Mouse (Mus musculus) hindbrain, embryonic 12.5 days (tissue): ENCODE measurements around the gene Polr3f. TPM values are rescaled to one million over a fixed set of nuclear protein-coding genes. Genes with fewer than 3 reads are reported as not detected.
A peak's percentile ranks its signal among the peaks of the same experiment; 100 is the strongest.

ENCODE experiments used
- ATAC-seq: fragments of 200-750 bp; cut with Nextera tagmentation; 2 replicates; pipeline ENCODE4 v1.8.0; 2017; ENCODE audit warnings: moderate TSS enrichment; ENCODE audit not compliant: low FRiP score
- H3K27ac ChIP-seq: fragments of 300-500 bp; sonication (generic); 2 replicates; pipeline ENCODE4 v1.5.1; 2016; ENCODE audit warnings: mild to moderate bottlenecking
- H3K27me3 ChIP-seq: fragments of 300-500 bp; sonication (generic); 2 replicates; pipeline ENCODE4 v1.6.1; 2016; ENCODE audit warnings: mild to moderate bottlenecking
- H3K36me3 ChIP-seq: fragments of 300-500 bp; sonication (generic); 2 replicates; pipeline ENCODE4 v1.6.1; 2016; ENCODE audit warnings: mild to moderate bottlenecking
- H3K4me1 ChIP-seq: fragments of 300-500 bp; sonication (generic); 2 replicates; pipeline ENCODE4 v1.6.1; 2016
- H3K4me2 ChIP-seq: fragments of 300-500 bp; sonication (generic); replicated peaks from 2 replicates; pipeline ENCODE4 v1.6.1; 2016; ENCODE audit warnings: mild to moderate bottlenecking
- H3K4me3 ChIP-seq: fragments of 300-500 bp; sonication (generic); 2 replicates; pipeline ENCODE4 v1.5.1; 2016; ENCODE audit warnings: mild to moderate bottlenecking
- H3K9ac ChIP-seq: fragments of 300-500 bp; sonication (generic); 2 replicates; pipeline ENCODE4 v1.6.1; 2016; ENCODE audit warnings: mild to moderate bottlenecking, moderate library complexity
- H3K9me3 ChIP-seq: fragments of 300-500 bp; sonication (generic); replicated peaks from 2 replicates; pipeline ENCODE4 v1.6.1; 2016; ENCODE audit warnings: mild to moderate bottlenecking
- WGBS: fragments of 180-500 bp; shearing (Covaris S2); methylation state at CpG from one replicate; pipeline ENCODE4 v1.1.7; 2016; 5-methylcytosine and 5-hydroxymethylcytosine counted together
- polyA plus RNA-seq: library from polyadenylated mRNA; unstranded; fragments of >200 nt; fragmentation: Nextera tagmentation; extraction: Ambion mirVana; gene quantifications from 2 replicates; pipeline ENCODE4 v1.2.1, GENCODE M21; 2016

The Polr3f gene
- polyA plus RNA-seq, 1 experiment from 2014 or later = 38.5 TPM

DNA sequence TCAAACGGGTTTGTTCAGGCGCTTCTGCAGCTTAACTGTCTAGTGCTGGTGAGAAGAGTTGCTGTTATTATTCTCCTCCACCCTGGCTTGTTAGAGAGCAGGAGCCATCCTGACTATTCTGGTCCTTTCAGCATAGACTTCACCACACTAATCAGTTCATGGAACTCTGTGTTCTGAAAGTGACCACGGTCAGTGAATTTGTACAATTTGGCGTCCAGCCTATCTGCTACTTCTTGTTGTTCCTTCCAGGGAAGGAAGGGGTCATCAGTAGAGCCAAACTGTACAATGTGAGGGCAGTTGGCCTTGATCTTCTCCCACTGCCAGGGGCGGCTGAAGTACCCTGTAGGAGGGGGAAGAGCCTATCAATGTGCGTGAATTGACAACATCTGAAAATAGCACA lies 16.2 kb downstream of the Polr3f start:
- no peaks in the 10 kb centered on the region for H3K27me3 ChIP-seq
- no peak overlapping the region for H3K27ac ChIP-seq
- H3K9me3 ChIP-seq = no peaks in the 10 kb centered on the region
- no peak overlapping the region for H3K9ac ChIP-seq
- no peak for ATAC-seq
- 96% methylated on average over 6 of the region's 6 CpGs for WGBS
- H3K4me1 ChIP-seq = no peaks in the 10 kb centered on the region
- no peak overlapping the region for H3K4me2 ChIP-seq
- H3K4me3 ChIP-seq = no peak overlapping the region
- H3K36me3 ChIP-seq = peaks cover 77% of the 10 kb centered on the region

DNA sequence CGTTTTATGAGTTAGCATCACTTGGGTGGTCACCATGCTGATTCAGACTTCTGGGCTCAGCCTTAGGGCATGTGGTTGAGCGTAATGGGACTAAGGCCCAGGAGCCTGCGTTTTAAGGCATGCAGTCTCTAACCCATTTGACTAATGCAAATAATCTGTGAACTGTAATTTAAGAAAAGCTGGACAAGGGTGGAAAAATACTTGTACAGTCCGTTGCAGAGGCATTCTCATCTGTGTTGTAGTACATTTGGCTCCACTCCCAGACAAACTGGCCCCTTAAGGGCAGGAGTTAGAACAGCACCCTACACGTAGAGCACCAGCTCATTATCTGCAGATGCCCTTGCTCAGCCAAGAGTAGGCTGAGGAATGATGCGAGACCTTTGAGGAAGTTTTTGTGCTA lies 17.1 kb downstream of the Polr3f start:
- no peaks in the 10 kb centered on the region for H3K27me3 ChIP-seq

DNA sequence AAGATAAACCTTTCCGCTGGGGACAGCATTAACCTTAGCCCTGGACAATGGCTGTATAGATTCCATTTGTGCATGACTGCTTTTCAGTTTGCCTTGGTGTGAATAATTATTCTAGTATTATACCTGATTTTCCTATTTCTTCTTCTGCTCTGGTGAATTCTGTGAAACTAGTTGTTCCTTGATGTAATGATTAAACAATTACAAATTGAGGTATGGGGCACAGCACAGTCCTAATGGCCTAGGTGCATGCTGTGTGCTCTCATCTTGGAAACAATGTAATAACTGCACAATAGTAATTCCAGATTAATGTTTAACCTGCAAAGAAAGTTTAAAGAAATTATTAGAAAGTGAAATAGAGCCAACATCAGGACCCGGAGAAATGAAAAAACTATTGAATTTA lies 17.5 kb downstream of the Polr3f start:
- Histone ChIP-seq H3K9ac (no peak overlapping the region), H3K9me3 (no peaks in the 10 kb centered on the region), H3K36me3 (peaks cover 63% of the 10 kb centered on the region), H3K27ac (no peak overlapping the region), H3K4me1 (peaks cover 8% of the 10 kb centered on the region), H3K27me3 (no peaks in the 10 kb centered on the region), H3K4me3 (no peak overlapping the region), H3K4me2 (no peak overlapping the region)
- 94% methylated on average over 2 of the region's 2 CpGs for WGBS
- ATAC-seq = no peak

More for the DNA sequence above, 17.1 kb downstream of the Polr3f start:
- Histone ChIP-seq H3K4me2 (no peak overlapping the region), H3K27ac (no peak overlapping the region), H3K4me3 (no peak overlapping the region), H3K9me3 (no peaks in the 10 kb centered on the region), H3K36me3 (peaks cover 68% of the 10 kb centered on the region), H3K4me1 (peaks cover 5% of the 10 kb centered on the region), H3K9ac (no peak overlapping the region)
- no peak for ATAC-seq
- WGBS = 90% methylated on average over 6 of the region's 6 CpGs

- Histone ChIP-seq H3K4me1 (peaks cover 9% of the 10 kb centered on the region), H3K9ac (no peak overlapping the region), H3K27ac (no peak overlapping the region), H3K9me3 (no peaks in the 10 kb centered on the region), H3K4me2 (no peak overlapping the region), H3K27me3 (no peaks in the 10 kb centered on the region), H3K4me3 (no peak overlapping the region), H3K36me3 (peaks cover 59% of the 10 kb centered on the region)
- 71% methylated on average over 1 of the region's 1 CpGs for WGBS
- no peak for ATAC-seq
Measured at GRCm38 (mm10) chr2:144545481-144545880, 18.0 kb downstream of the Polr3f start.

- Histone ChIP-seq H3K27me3 (no peaks in the 10 kb centered on the region), H3K4me3 (no peak overlapping the region), H3K36me3 (peaks cover 46% of the 10 kb centered on the region), H3K27ac (no peak overlapping the region), H3K4me1 (peaks cover 9% of the 10 kb centered on the region), H3K9ac (no peak overlapping the region), H3K9me3 (no peaks in the 10 kb centered on the region), H3K4me2 (no peak overlapping the region)
- WGBS = 84% methylated on average over 4 of the region's 4 CpGs
- no peak for ATAC-seq
Measured at GRCm38 (mm10) chr2:144547559-144547958, 20.0 kb downstream of the Polr3f start.

DNA sequence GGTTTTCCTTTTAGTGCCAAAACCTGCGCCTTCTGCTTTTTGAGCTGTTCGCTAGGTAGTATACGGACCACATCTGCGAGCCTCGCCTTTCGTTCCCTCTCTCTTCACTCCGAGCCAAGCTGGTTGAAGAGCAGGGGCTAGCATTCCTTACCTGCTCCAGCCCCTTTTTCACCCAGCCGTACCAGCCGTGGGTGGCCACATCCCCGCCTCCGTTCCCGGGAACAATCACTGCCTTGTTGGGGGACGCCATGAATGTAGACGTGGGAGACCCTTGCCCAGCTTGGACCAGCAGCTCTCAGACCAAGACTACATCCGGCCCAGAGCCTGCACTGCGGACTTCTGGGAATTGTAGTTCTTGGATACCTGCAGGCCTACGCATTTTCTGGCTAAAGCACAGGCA lies 23.0 kb downstream of the Polr3f start, which contains the start of gene Rbbp9:
Gene Rbbp9, minus strand, starts transcription at position 341 of the 400 bp plus-strand sequence.
- Histone ChIP-seq H3K4me3 (peak within 1 kb of the TSS; percentile 74), H3K9ac (peak within 1 kb of the TSS; percentile 89), H3K27ac (peak within 1 kb of the TSS; percentile 86), H3K27me3 (no peaks in the 10 kb centered on the region), H3K9me3 (no peaks in the 10 kb centered on the region), H3K4me1 (peaks cover 12% of the 10 kb centered on the region), H3K36me3 (peaks cover 21% of the 10 kb centered on the region), H3K4me2 (peak within 1 kb of the TSS; percentile 60)
- under 1% methylated on average over 17 of the region's 17 CpGs for WGBS
- peak; percentile 97 for ATAC-seq

DNA sequence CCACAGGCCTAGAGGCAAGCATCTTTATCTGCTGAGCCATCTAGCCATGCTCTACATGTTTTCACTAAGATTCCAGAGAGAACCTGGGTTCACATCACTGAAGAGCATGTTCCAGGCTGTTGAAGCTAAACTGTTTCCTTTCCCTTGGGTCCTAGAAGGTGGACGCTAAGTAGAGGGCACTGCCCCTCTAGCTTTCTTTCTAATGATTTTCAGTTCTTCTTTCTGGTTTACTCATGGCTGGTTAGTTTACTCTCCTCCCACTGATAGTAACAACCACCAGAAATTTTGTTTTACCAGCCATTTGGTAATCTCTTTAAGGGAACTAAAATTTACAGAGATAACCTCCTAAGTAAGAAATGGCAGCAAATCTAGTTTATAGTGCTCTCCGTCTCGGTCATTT lies 26.4 kb downstream of the Polr3f start:
- 95% methylated on average over 3 of the region's 3 CpGs for WGBS
- H3K9ac ChIP-seq = no peak overlapping the region
- no peaks in the 10 kb centered on the region for H3K36me3 ChIP-seq
- H3K9me3 ChIP-seq = no peaks in the 10 kb centered on the region
- ATAC-seq = no peak
- H3K27ac ChIP-seq = no peak overlapping the region
- peaks cover 18% of the 10 kb centered on the region for H3K4me1 ChIP-seq
- H3K4me3 ChIP-seq = no peak overlapping the region
- no peak overlapping the region for H3K4me2 ChIP-seq
- no peaks in the 10 kb centered on the region for H3K27me3 ChIP-seq

DNA sequence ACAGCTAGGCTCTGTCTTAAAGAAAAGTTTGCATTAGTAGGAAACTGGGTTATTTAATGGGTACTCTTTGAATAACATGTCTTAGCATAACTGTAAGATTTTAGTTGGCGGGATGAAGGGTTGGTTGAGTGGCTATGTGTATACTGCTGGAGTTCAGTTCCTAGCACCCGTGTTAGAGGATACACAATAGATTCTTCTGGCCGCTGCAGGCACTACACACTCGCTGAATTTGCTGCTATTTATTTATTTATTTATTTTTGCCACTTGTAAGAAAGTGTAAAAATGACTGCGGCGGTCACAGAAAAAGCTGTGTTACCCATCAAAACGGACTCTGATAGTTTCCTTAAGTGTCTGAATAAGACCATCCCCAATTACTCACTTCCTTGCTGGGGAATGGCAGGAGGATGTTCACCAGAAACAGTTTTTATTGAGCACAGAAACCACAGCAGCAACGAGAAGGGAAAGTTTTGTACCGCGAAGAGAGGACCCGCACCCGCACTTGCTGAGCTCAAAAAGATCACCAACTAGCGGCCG lies 27.8 kb downstream of the Polr3f start:
- 2% methylated on average over 14 of the region's 14 CpGs for WGBS
- peaks cover 5% of the 10 kb centered on the region; the same call in 1 of the 2 replicates for H3K36me3 ChIP-seq
- no peak for ATAC-seq

GRCm38 (mm10) chr2:144555820-144556552 lies 28.5 kb downstream of the Polr3f start, which contains the start of gene Sec23b:
Gene Sec23b (plus strand): TSS chr2:144556229.
- WGBS = under 1% methylated on average over 44 of the region's 44 CpGs

More for the DNA sequence above, 27.8 kb downstream of the Polr3f start:
- Histone ChIP-seq H3K4me2 (peak overlapping the region; percentile 67), H3K9me3 (no peaks in the 10 kb centered on the region), H3K4me3 (peak overlapping the region; percentile 72), H3K4me1 (peaks cover 9% of the 10 kb centered on the region), H3K27ac (peak overlapping the region; percentile 89), H3K9ac (peak overlapping the region; percentile 74), H3K27me3 (no peaks in the 10 kb centered on the region)

DNA sequence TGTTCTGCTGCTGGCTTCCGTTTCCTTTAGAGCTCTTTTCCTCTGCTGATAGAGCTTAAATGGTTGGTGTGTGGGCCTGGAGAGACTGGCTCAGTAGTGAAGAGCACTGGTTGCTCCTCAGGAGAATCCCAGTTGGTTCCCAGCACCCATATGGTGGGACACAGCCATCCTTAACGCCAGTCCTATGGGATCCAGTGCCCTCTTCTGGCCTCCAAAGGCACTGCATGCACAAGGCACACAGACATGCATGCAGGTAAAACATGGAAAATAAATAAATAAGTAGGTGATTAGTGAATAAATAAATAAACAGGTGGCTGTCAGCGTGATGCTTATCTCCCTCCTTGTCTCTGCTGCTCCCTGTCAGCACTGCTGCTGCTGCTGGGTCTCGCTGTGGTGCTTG lies 61.2 kb downstream of the Polr3f start:
- Histone ChIP-seq H3K9me3 (no peaks in the 10 kb centered on the region), H3K36me3 (peaks cover 56% of the 10 kb centered on the region), H3K27ac (no peak overlapping the region), H3K27me3 (no peaks in the 10 kb centered on the region), H3K9ac (no peak overlapping the region), H3K4me1 (no peaks in the 10 kb centered on the region), H3K4me3 (no peak overlapping the region), H3K4me2 (no peak overlapping the region)
- WGBS = 80% methylated on average over 4 of the region's 4 CpGs
- no peak for ATAC-seq

More at GRCm38 (mm10) chr2:144555820-144556552, 28.5 kb downstream of the Polr3f start, which contains the start of gene Sec23b:
- Histone ChIP-seq H3K4me3 (peak within 1 kb of the TSS; percentile 72), H3K9me3 (no peaks in the 10 kb centered on the region), H3K4me2 (peak within 1 kb of the TSS; percentile 67), H3K4me1 (peaks cover 9% of the 10 kb centered on the region), H3K27ac (peak within 1 kb of the TSS; percentile 89), H3K36me3 (peaks cover 5% of the 10 kb centered on the region; the same call in 1 of the 2 replicates), H3K27me3 (no peaks in the 10 kb centered on the region), H3K9ac (peak within 1 kb of the TSS; percentile 74)
- ATAC-seq = peak; percentile 99
